Mouse (Mus musculus) gastrocnemius, adult 2 months (tissue): Measurements from ENCODE around the gene Zrsr1. TPM values are rescaled to one million over a fixed set of nuclear protein-coding genes. Genes with fewer than 3 reads are reported as not detected.

Experiments used
- DNase-seq: peaks from one replicate; pipeline ENCODE4 v3.0.0; 2022
- H3K27ac ChIP-seq: fragments of 200-600 bp; 2 replicates; pipeline ENCODE4 v1.8.1; 2022; ENCODE audit warnings: mild to moderate bottlenecking
- H3K4me3 ChIP-seq: fragments of 200-600 bp; 2 replicates; pipeline ENCODE4 v1.8.1; 2022; ENCODE audit warnings: mild to moderate bottlenecking, moderate library complexity
- CTCF ChIP-seq: fragments of 200-600 bp; IDR thresholded peaks from 2 replicates; pipeline ENCODE4 v1.8.1; 2022; ENCODE audit warnings: antibody characterized with exemption, mild to moderate bottlenecking, moderate library complexity
- intact Hi-C: fragments of 180-260 bp; cut with DNase I; formaldehyde crosslinking; loops from one replicate; pipeline ENCODE4 v1.15.1; 2025
- total RNA-seq, 2 experiments: library from RNA; stranded (reverse); gene quantifications; 2 replicates each; pipeline ENCODE4 v1.2.3; 2021

Gene Zrsr1
- total RNA-seq, 2 experiments from 2014 or later, result 20.7 to 20.9 TPM

- intact Hi-C loops, result no loop called here
- DNase-seq, result no peak
- no peak overlapping the region for H3K4me3 ChIP-seq
- no peak for TF ChIP-seq CTCF
- no peak overlapping the region for H3K27ac ChIP-seq
These were observed 51.4 kb downstream of the Zrsr1 start for GRCm38 (mm10) chr11:23023155-23023554.

- intact Hi-C loops, result no loop called here
- DNase-seq, result no peak
- no peak for TF ChIP-seq CTCF
These were observed 52.4 kb downstream of the Zrsr1 start for GRCm38 (mm10) chr11:23024169-23024568.

More at GRCm38 (mm10) chr11:23024169-23024568, 52.4 kb downstream of the Zrsr1 start:
- no peak overlapping the region for H3K27ac ChIP-seq
- H3K4me3 ChIP-seq, result no peak overlapping the region

Other genes with a start within 250 kb of the Zrsr1 start
- gene B3gnt2, start 111.0 kb upstream of the Zrsr1 start, total RNA-seq, result 1 to 10 TPM; 1.6 to 2.1 TPM
- 1 to 10 TPM; 1.8 to 2.1 TPM for gene Gm28048, start 10.1 kb downstream of the Zrsr1 start, total RNA-seq
- 100 to 1,000 TPM in 1 of 2 experiments, 10 to 100 TPM in 1; 89.3 to 105 TPM for gene Commd1, start 10.4 kb downstream of the Zrsr1 start, total RNA-seq
- 100 to 1,000 TPM in 1 of 2 experiments, 10 to 100 TPM in 1; 99.6 to 110 TPM for gene Cct4, start 18.5 kb downstream of the Zrsr1 start, total RNA-seq
- 1 to 10 TPM; 1.9 to 3.0 TPM for gene Fam161a, start 35.5 kb downstream of the Zrsr1 start, total RNA-seq